Comparison of ENCODE assay signal across 8 mouse cellular contexts in genomic region chr11:53463551-53464424, GRCm38 (mm10). TPM values are rescaled to one million over a fixed set of nuclear protein-coding genes. Genes with fewer than 3 reads are reported as not detected.
DNase-seq lines count a peak whose midpoint lies in the region; ATAC-seq and TF ChIP-seq lines count a peak whose summit lies in the region.

No protein-coding gene starts in this region.

- TF ChIP-seq CTCF in layer of hippocampus, adult 2 months (conservative IDR thresholded peaks at IDR 0.05) = no peak

- H3K27me3 ChIP-seq in hindbrain, embryonic 11.5 days (ENCODE audit: control insufficient read depth, insufficient read depth, low read length) = peaks cover 64% of the 10 kb centered on the region
- H3K27me3 ChIP-seq in liver, embryonic 11.5 days (replicated peaks; ENCODE audit: control insufficient read depth, insufficient read depth, low read length) = peaks cover 61% of the 10 kb centered on the region

- no peaks in the 10 kb centered on the region for H3K36me3 ChIP-seq in hindbrain, embryonic 11.5 days (ENCODE audit: control insufficient read depth, insufficient read depth, low read length)
- no peaks in the 10 kb centered on the region for H3K36me3 ChIP-seq in liver, embryonic 11.5 days (ENCODE audit: control insufficient read depth, insufficient read depth, low read length)

- H3K4me2 ChIP-seq in hindbrain, embryonic 11.5 days (replicated peaks; ENCODE audit: low read depth, low read length) = peak overlapping the region; percentile 78
- peak overlapping the region; percentile 73 for H3K4me2 ChIP-seq in liver, embryonic 11.5 days

- H3K9me3 ChIP-seq in hindbrain, embryonic 11.5 days (ENCODE audit: control insufficient read depth, low read length) = no peaks in the 10 kb centered on the region
- H3K9me3 ChIP-seq in liver, embryonic 11.5 days (ENCODE audit: control insufficient read depth, low read length) = no peaks in the 10 kb centered on the region

- H3K9ac ChIP-seq in hindbrain, embryonic 11.5 days (ENCODE audit: low read depth, low read length) = peak overlapping the region; percentile 27; the same call in 1 of the 2 replicates
- 0 out of 2 replicates have a peak overlapping the region, but pooled peaks have one; percentile 2 for H3K9ac ChIP-seq in liver, embryonic 11.5 days (ENCODE audit: low read depth, low read length)

- H3K27ac ChIP-seq in layer of hippocampus, adult 2 months = peak overlapping the region; percentile 76
- no peak overlapping the region for H3K27ac ChIP-seq in hindbrain, embryonic 11.5 days (ENCODE audit: low read depth, low read length)
- no peak overlapping the region for H3K27ac ChIP-seq in liver, embryonic 11.5 days (ENCODE audit: low read depth, low read length)

- H3K4me3 ChIP-seq in layer of hippocampus, adult 2 months = peak overlapping the region; percentile 56
- peak overlapping the region; percentile 38 for H3K4me3 ChIP-seq in hindbrain, embryonic 11.5 days (ENCODE audit: low read depth, low read length)
- peak overlapping the region; percentile 47 for H3K4me3 ChIP-seq in liver, embryonic 11.5 days (ENCODE audit: low read depth, low read length)

- WGBS in hindbrain, embryonic 11.5 days = 6% methylated on average over 55 of the region's 55 CpGs
- 6% methylated on average over 55 of the region's 55 CpGs for WGBS in liver, embryonic 11.5 days

- no peak for ATAC-seq in hindbrain, embryonic 11.5 days (ENCODE audit: low FRiP score)
- no peak for ATAC-seq in liver, embryonic 11.5 days (replicated peaks; ENCODE audit: low FRiP score)

- DNase-seq in layer of hippocampus, adult 2 months (ENCODE audit: low spot score in 2 of 2) = no peak
- no peak for DNase-seq in layer of hippocampus, adult 8-10 months (ENCODE audit: low spot score in 2 of 2)
- DNase-seq in embryo, embryonic 10.5 days (ENCODE audit: low spot score) = peak; percentile 52
- peak; percentile 60 for DNase-seq in hindbrain, embryonic 11.5 days (ENCODE audit: low spot score)
- DNase-seq in liver, embryonic 11.5 days (ENCODE audit: low spot score) = peak; percentile 53
- peak; percentile 77 for DNase-seq in right cerebral cortex, postnatal 25 days
- no peak for DNase-seq in layer of hippocampus, postnatal 14 days (ENCODE audit: low spot score in 2 of 2)
- no peak for DNase-seq in cerebellum, adult 9-11 months

- H3K4me1 ChIP-seq in hindbrain, embryonic 11.5 days (replicated peaks; ENCODE audit: control insufficient read depth, insufficient read depth, low read length) = peaks cover 4% of the 10 kb centered on the region
- peaks cover 14% of the 10 kb centered on the region for H3K4me1 ChIP-seq in liver, embryonic 11.5 days (replicated peaks; ENCODE audit: control insufficient read depth, insufficient read depth, low read length)

RNA-seq across cellular contexts. Expression of gene Gm9837, which starts 6.5 kb away (rescaled TPM):
- total RNA-seq in layer of hippocampus, adult 2 months (2021) = under 1 TPM in 1 of 2 experiments, not detected in 1; 0.52 TPM
- under 1 TPM in 1 of 4 experiments, not detected in 3; 0.69 TPM for total RNA-seq in layer of hippocampus, adult 8-10 months (2022)
- polyA plus RNA-seq in hindbrain, embryonic 11.5 days (2014; fragmentation: Nextera tagmentation; extraction: Ambion mirVana) = not detected in 2 replicates
- not detected in 2 replicates for polyA plus RNA-seq in liver, embryonic 11.5 days (2014; fragmentation: Nextera tagmentation; extraction: Ambion mirVana)
- not detected for total RNA-seq in layer of hippocampus, postnatal 14 days (2021)

RNA-seq across cellular contexts. Expression of gene Shroom1, which starts 6.8 kb away (rescaled TPM):
- 1 to 10 TPM; 4.8 to 5.1 TPM for total RNA-seq in layer of hippocampus, adult 2 months (2021)
- 1 to 10 TPM; 4.7 to 5.9 (median 5.1) TPM for total RNA-seq in layer of hippocampus, adult 8-10 months (2022)
- polyA plus RNA-seq in hindbrain, embryonic 11.5 days (2014; fragmentation: Nextera tagmentation; extraction: Ambion mirVana) = 2.1 and 2.9 TPM in 2 replicates
- 2.6 and 2.7 TPM in 2 replicates for polyA plus RNA-seq in liver, embryonic 11.5 days (2014; fragmentation: Nextera tagmentation; extraction: Ambion mirVana)
- total RNA-seq in layer of hippocampus, postnatal 14 days (2021) = 1 to 10 TPM; 4.0 to 4.5 TPM

RNA-seq across cellular contexts. Expression of gene Gm10447, which starts 6.9 kb away (rescaled TPM):
- under 1 TPM; 0.20 to 0.26 TPM for total RNA-seq in layer of hippocampus, adult 2 months (2021)
- under 1 TPM; 0.12 to 0.33 (median 0.17) TPM for total RNA-seq in layer of hippocampus, adult 8-10 months (2022)
- 0.19 TPM in 1 of 2 replicates, not detected in the other for polyA plus RNA-seq in hindbrain, embryonic 11.5 days (2014; fragmentation: Nextera tagmentation; extraction: Ambion mirVana)
- 0.10 TPM in 1 of 2 replicates, not detected in the other for polyA plus RNA-seq in liver, embryonic 11.5 days (2014; fragmentation: Nextera tagmentation; extraction: Ambion mirVana)
- total RNA-seq in layer of hippocampus, postnatal 14 days (2021) = under 1 TPM in 1 of 2 experiments, not detected in 1; 0.26 TPM

RNA-seq across cellular contexts. Expression of gene Gm9945, which starts 16.2 kb away (rescaled TPM):
- total RNA-seq in layer of hippocampus, adult 2 months (2021) = 1 to 10 TPM; 2.5 to 3.4 TPM
- total RNA-seq in layer of hippocampus, adult 8-10 months (2022) = 1 to 10 TPM; 1.8 to 4.9 (median 2.8) TPM
- not detected in 2 replicates for polyA plus RNA-seq in hindbrain, embryonic 11.5 days (2014; fragmentation: Nextera tagmentation; extraction: Ambion mirVana)
- not detected in 2 replicates for polyA plus RNA-seq in liver, embryonic 11.5 days (2014; fragmentation: Nextera tagmentation; extraction: Ambion mirVana)
- total RNA-seq in layer of hippocampus, postnatal 14 days (2021) = 1 to 10 TPM; 2.4 to 2.5 TPM

RNA-seq across cellular contexts. Expression of gene Sowaha, which starts 16.3 kb away (rescaled TPM):
- 100 to 1,000 TPM; 137 to 142 TPM for total RNA-seq in layer of hippocampus, adult 2 months (2021)
- 100 to 1,000 TPM in 2 of 4 experiments, 10 to 100 TPM in 2; 91.6 to 119 (median 104) TPM for total RNA-seq in layer of hippocampus, adult 8-10 months (2022)
- polyA plus RNA-seq in hindbrain, embryonic 11.5 days (2014; fragmentation: Nextera tagmentation; extraction: Ambion mirVana) = 0.06 and 0.25 TPM in 2 replicates
- polyA plus RNA-seq in liver, embryonic 11.5 days (2014; fragmentation: Nextera tagmentation; extraction: Ambion mirVana) = 1.1 and 1.5 TPM in 2 replicates
- total RNA-seq in layer of hippocampus, postnatal 14 days (2021) = 100 to 1,000 TPM; 106 to 108 TPM

Comparison
In these comparisons a context has a peak if more than half of its experiments do, and no peak if none do; other contexts are left out.
1. DNase-seq: peak in embryo, embryonic 10.5 days (single experiment), hindbrain, embryonic 11.5 days (single experiment), liver, embryonic 11.5 days (single experiment) and right cerebral cortex, postnatal 25 days (single experiment); none in layer of hippocampus, adult 2 months (0 of 2), layer of hippocampus, adult 8-10 months (0 of 2), layer of hippocampus, postnatal 14 days (0 of 2) and cerebellum, adult 9-11 months (single experiment).
2. Peak in every context shown above with its lines, with median percentiles within 50 percentile points of each other: H3K4me3 ChIP-seq.